Mouse (Mus musculus) CH12.LX (cell line): Measurements from ENCODE around the gene 2810408A11Rik.

Experiments used
- CTCF ChIP-seq, 2 experiments: IDR thresholded peaks in 1 of 2; conservative IDR thresholded peaks in 1 of 2; 2 replicates each; pipeline ENCODE4 v1.5.1; 2011 to 2012; ENCODE audit warnings: low read depth in 2 of 2, low read length in 2 of 2, improper control_type of control experiment in 1 of 2, inconsistent platforms in 1 of 2, mild to moderate bottlenecking in 1 of 2, moderate library complexity in 1 of 2
- E2F4 ChIP-seq: IDR thresholded peaks from 2 replicates; pipeline ENCODE4 v1.6.1; 2011; ENCODE audit warnings: low read depth, low read length, improper control_type of control experiment; ENCODE audit not compliant: insufficient replicate concordance
- EP300 ChIP-seq: IDR thresholded peaks from 2 replicates; pipeline ENCODE4 v1.6.1; 2011; ENCODE audit warnings: low read length, improper control_type of control experiment
- MAFK ChIP-seq: IDR thresholded peaks from 2 replicates; pipeline ENCODE4 v1.6.1; 2011; ENCODE audit warnings: low read length, improper control_type of control experiment; ENCODE audit not compliant: insufficient replicate concordance
- POLR2A ChIP-seq: IDR thresholded peaks from 2 replicates; pipeline ENCODE4 v1.6.1; 2011; ENCODE audit warnings: low read depth, mild to moderate bottlenecking, improper control_type of control experiment, low read length
- POLR2AphosphoS2 ChIP-seq: IDR thresholded peaks from 2 replicates; pipeline ENCODE4 v1.6.1; 2011; ENCODE audit warnings: low read depth, low read length, improper control_type of control experiment
- TBP ChIP-seq: conservative IDR thresholded peaks from 2 replicates; pipeline ENCODE4 v1.6.1; 2011; ENCODE audit warnings: low read depth, low read length, improper control_type of control experiment
- UBTF ChIP-seq: IDR thresholded peaks from 2 replicates; pipeline ENCODE4 v1.6.1; 2012; ENCODE audit warnings: low read depth, mild to moderate bottlenecking, inconsistent platforms, low read length, improper control_type of control experiment, moderate library complexity
- ZC3H11A ChIP-seq: IDR thresholded peaks from 2 replicates; pipeline ENCODE4 v1.6.1; 2012; ENCODE audit warnings: low read depth, mild to moderate bottlenecking, inconsistent platforms, low read length, improper control_type of control experiment
- ZMIZ1 ChIP-seq: IDR thresholded peaks from 2 replicates; pipeline ENCODE4 v1.6.1; 2012; ENCODE audit warnings: low read depth, mild to moderate bottlenecking, inconsistent platforms, low read length, improper control_type of control experiment

DNA sequence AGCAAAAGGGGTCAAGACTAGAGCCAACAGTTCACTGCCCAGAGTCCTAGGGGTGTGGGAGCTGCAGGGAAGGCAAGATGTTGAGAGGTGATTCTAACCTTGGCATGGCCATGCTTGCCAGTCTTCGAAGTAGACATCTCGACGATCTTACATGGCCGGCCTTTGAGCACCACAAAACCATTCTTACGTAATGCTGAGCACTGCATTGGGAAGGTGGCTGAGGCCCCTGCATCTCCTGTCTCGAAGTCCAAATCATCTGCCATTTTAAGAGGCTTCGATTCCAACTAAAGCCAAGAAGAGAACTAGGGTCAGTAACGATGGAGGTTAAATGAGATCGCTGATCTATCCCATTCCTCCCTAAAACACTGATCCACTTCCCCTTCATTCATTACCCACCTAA lies 18.3 kb upstream of the 2810408A11Rik start:
- TF ChIP-seq CTCF (conservative IDR thresholded peaks at IDR 0.05 in 1 of 2, IDR thresholded peaks at IDR 0.05 in 1 of 2; ENCODE audit: low read depth in 2 of 2, low read length in 2 of 2) (no peak), POLR2A (no peak; the same call in 1 of the 2 replicates), UBTF (no peak), E2F4 (no peak), EP300 (no peak), TBP (no peak), ZMIZ1 (no peak), MAFK (no peak), ZC3H11A (no peak), POLR2AphosphoS2 (no peak)
